Mouse (Mus musculus) CH12.LX (cell line): ENCODE data around the gene Olfr740.

Experiments
- CTCF ChIP-seq, 2 experiments: IDR thresholded peaks in 1 of 2; conservative IDR thresholded peaks in 1 of 2; 2 replicates each; pipeline ENCODE4 v1.5.1; 2011 to 2012; ENCODE audit warnings: low read depth in 2 of 2, low read length in 2 of 2, improper control_type of control experiment in 1 of 2, inconsistent platforms in 1 of 2, mild to moderate bottlenecking in 1 of 2, moderate library complexity in 1 of 2
- EP300 ChIP-seq: IDR thresholded peaks from 2 replicates; pipeline ENCODE4 v1.6.1; 2011; ENCODE audit warnings: low read length, improper control_type of control experiment
- ETS1 ChIP-seq: conservative IDR thresholded peaks from 2 replicates; pipeline ENCODE4 v1.6.1; 2012; ENCODE audit warnings: low read depth, mild to moderate bottlenecking, inconsistent platforms, low read length, improper control_type of control experiment, moderate library complexity
- GABPA ChIP-seq: IDR thresholded peaks from 2 replicates; pipeline ENCODE4 v1.6.1; 2012; ENCODE audit warnings: low read depth, low read length, improper control_type of control experiment, inconsistent platforms; ENCODE audit not compliant: insufficient replicate concordance
- MAFK ChIP-seq: IDR thresholded peaks from 2 replicates; pipeline ENCODE4 v1.6.1; 2011; ENCODE audit warnings: low read length, improper control_type of control experiment; ENCODE audit not compliant: insufficient replicate concordance
- POLR2A ChIP-seq: IDR thresholded peaks from 2 replicates; pipeline ENCODE4 v1.6.1; 2011; ENCODE audit warnings: low read depth, mild to moderate bottlenecking, improper control_type of control experiment, low read length
- TCF12 ChIP-seq: IDR thresholded peaks from 2 replicates; pipeline ENCODE4 v1.6.1; 2014; ENCODE audit warnings: low read depth, mild to moderate bottlenecking, inconsistent platforms, low read length, improper control_type of control experiment

- TF ChIP-seq EP300 = no peak
- no peak for TF ChIP-seq CTCF (conservative IDR thresholded peaks at IDR 0.05 in 1 of 2, IDR thresholded peaks at IDR 0.05 in 1 of 2; ENCODE audit: low read depth in 2 of 2, low read length in 2 of 2)
- TF ChIP-seq GABPA = no peak
- no peak for TF ChIP-seq TCF12
- no peak for TF ChIP-seq MAFK
- TF ChIP-seq POLR2A = no peak
- TF ChIP-seq ETS1 = no peak
Measured at GRCm38 (mm10) chr14:50503300-50503699, 58.0 kb downstream of the Olfr740 start, which contains the start of gene Olfr742.
